ENCODE assay signal across 14 mouse cellular contexts in genomic region chr9:113968967-113969366, GRCm38 (mm10). TPM values are rescaled to one million over a fixed set of nuclear protein-coding genes. Genes with fewer than 3 reads are reported as not detected.
DNase-seq lines count a peak whose midpoint lies in the region; ATAC-seq and TF ChIP-seq lines count a peak whose summit lies in the region.
"Had no signal": no experiment of that assay in that cellular context is flagged by ENCODE, and none has a peak within 500 bp of the region (broad histone marks: within the 10 kb centered on the region; RNA-seq: fewer than 3 reads in every experiment).

No protein-coding gene starts in this region.

- H3K36me3 ChIP-seq in lung, embryonic 15.5 days, result peaks cover 85% of the 10 kb centered on the region
- H3K36me3 ChIP-seq in liver, postnatal 0 days (replicated peaks; ENCODE audit: insufficient read depth, low read length), result peaks cover 87% of the 10 kb centered on the region
- H3K36me3 ChIP-seq in stomach, embryonic 16.5 days (ENCODE audit: control insufficient read depth, insufficient read depth, low read length), result peaks cover 25% of the 10 kb centered on the region

- 83% methylated on average over 7 of the region's 7 CpGs for WGBS in lung, embryonic 15.5 days
- WGBS in liver, postnatal 0 days (ENCODE audit: insufficient replicate concordance), result 46% methylated on average over 7 of the region's 7 CpGs
- WGBS in stomach, embryonic 16.5 days, result 71% methylated on average over 7 of the region's 7 CpGs

- H3K27me3 ChIP-seq in lung, embryonic 15.5 days, result no peaks in the 10 kb centered on the region
- H3K27me3 ChIP-seq in liver, postnatal 0 days (ENCODE audit: insufficient read depth, low read length), result no peaks in the 10 kb centered on the region
- H3K27me3 ChIP-seq in stomach, embryonic 16.5 days (ENCODE audit: control insufficient read depth, insufficient read depth, low read length), result no peaks in the 10 kb centered on the region
- H3K27me3 ChIP-seq: midbrain, embryonic 12.5 days had no signal

- no peaks in the 10 kb centered on the region for H3K4me1 ChIP-seq in lung, embryonic 15.5 days
- peaks cover 22% of the 10 kb centered on the region for H3K4me1 ChIP-seq in liver, postnatal 0 days (ENCODE audit: insufficient read depth)
- no peaks in the 10 kb centered on the region for H3K4me1 ChIP-seq in stomach, embryonic 16.5 days (ENCODE audit: control insufficient read depth, insufficient read depth, low read length)
- H3K4me1 ChIP-seq: midbrain, embryonic 12.5 days had no signal

- H3K4me2 ChIP-seq in lung, embryonic 15.5 days, result no peak overlapping the region
- H3K4me2 ChIP-seq in liver, postnatal 0 days (ENCODE audit: low read depth, low read length), result peak overlapping the region; percentile 62
- no peak overlapping the region for H3K4me2 ChIP-seq in stomach, embryonic 16.5 days (ENCODE audit: low read depth, low read length)
- H3K4me2 ChIP-seq: midbrain, embryonic 12.5 days had no signal

- TF ChIP-seq CTCF in liver, postnatal 0 days (IDR thresholded peaks at IDR 0.05; ENCODE audit: low read depth), result no peak

- no peak for DNase-seq in lung, postnatal 36 days
- DNase-seq in liver, postnatal 0 days, result peak; percentile 83
- DNase-seq in adrenal gland, postnatal 4 days (ENCODE audit: low spot score in 2 of 2), result no peak
- DNase-seq in cerebellum, adult 11 months, result no peak
- DNase-seq: adrenal gland, postnatal 36 days; cerebellum, postnatal 36 days; kidney, adult 18-20 months; left cerebral cortex, postnatal 4 days had no signal

- H3K9ac ChIP-seq in lung, embryonic 15.5 days, result no peak overlapping the region
- H3K9ac ChIP-seq in liver, postnatal 0 days (replicated peaks), result peak overlapping the region; percentile 56
- no peak overlapping the region for H3K9ac ChIP-seq in stomach, embryonic 16.5 days (ENCODE audit: low read length)
- H3K9ac ChIP-seq: midbrain, embryonic 12.5 days had no signal

- H3K9me3 ChIP-seq in lung, embryonic 15.5 days, result no peaks in the 10 kb centered on the region
- no peaks in the 10 kb centered on the region for H3K9me3 ChIP-seq in liver, postnatal 0 days (ENCODE audit: low read length)
- no peaks in the 10 kb centered on the region for H3K9me3 ChIP-seq in stomach, embryonic 16.5 days (replicated peaks; ENCODE audit: control insufficient read depth, low read length)
- H3K9me3 ChIP-seq: midbrain, embryonic 12.5 days had no signal

- no peak overlapping the region for H3K27ac ChIP-seq in lung, embryonic 15.5 days
- peak overlapping the region; percentile 98 for H3K27ac ChIP-seq in liver, postnatal 0 days (ENCODE audit: low read depth)
- H3K27ac ChIP-seq in stomach, embryonic 16.5 days (ENCODE audit: low read length), result peak overlapping the region; percentile 34; the same call in 1 of the 2 replicates
- H3K27ac ChIP-seq: midbrain, embryonic 12.5 days had no signal

- peak; percentile 77; the same call in 1 of the 2 replicates for ATAC-seq in lung, embryonic 15.5 days (ENCODE audit: borderline replicate concordance, extremely low read depth, low FRiP score, low TSS enrichment)
- peak; percentile 88 for ATAC-seq in erythroid progenitor cell, adult 5-6 weeks (replicated peaks; ENCODE audit: low FRiP score, poor library complexity, severe bottlenecking)
- ATAC-seq in liver, postnatal 0 days, result peak; percentile 99
- peak; percentile 80 for ATAC-seq in stomach, embryonic 16.5 days (ENCODE audit: insufficient read depth, low FRiP score)
- ATAC-seq in inflammation-experienced regulatory T-cells, adult 6 months, result no peak
- ATAC-seq: CD4-positive, CD25-positive, alpha-beta regulatory T cell, adult 4 months had no signal

- H3K4me3 ChIP-seq in lung, embryonic 15.5 days, result no peak overlapping the region
- peak overlapping the region; percentile 55 for H3K4me3 ChIP-seq in liver, postnatal 0 days (ENCODE audit: low read depth, low read length)
- no peak overlapping the region for H3K4me3 ChIP-seq in stomach, embryonic 16.5 days (replicated peaks; ENCODE audit: low read length)
- H3K4me3 ChIP-seq: midbrain, embryonic 12.5 days had no signal

- TF ChIP-seq EP300 in liver, postnatal 0 days (IDR thresholded peaks at IDR 0.05; ENCODE audit: low read depth), result peak; percentile 99

RNA-seq across cellular contexts. Expression of gene Ubp1, which starts 38.2 kb away (rescaled TPM):
- polyA plus RNA-seq in lung, embryonic 15.5 days (2015; fragmentation: Nextera tagmentation; extraction: Ambion mirVana), result 31.9 and 33.8 TPM in 2 replicates
- 277 and 313 TPM in 2 replicates for total RNA-seq in erythroid progenitor cell, adult 5-6 weeks (2015; ENCODE audit: low replicate concordance)
- 260 and 268 TPM in 2 replicates for total RNA-seq in erythroid progenitor cell, adult 5-6 weeks (2017; ENCODE audit: low replicate concordance)
- 22.6 and 22.8 TPM in 2 replicates for polyA plus RNA-seq in liver, postnatal 0 days (2015; fragmentation: Nextera tagmentation; extraction: Ambion mirVana)
- polyA plus RNA-seq in stomach, embryonic 16.5 days (2015; fragmentation: Nextera tagmentation; extraction: Ambion mirVana), result 22.7 and 25.2 TPM in 2 replicates
- 10 to 100 TPM; 89.4 to 90.8 TPM for total RNA-seq in adrenal gland, postnatal 4 days (2021)
- polyA plus RNA-seq in inflammation-experienced regulatory T-cells, adult 6 months (2017; shearing (Covaris generic)), result 10 to 100 TPM; 25.4 to 48.0 (median 40.3) TPM
